Mouse (Mus musculus): ENCODE measurements at regions not wholly inside any gene's neighbourhood (a gene's known extent, or its start where the extent isn't known, plus 50 kb on each side); places are given as distances from the start of the nearest gene placed in this dataset.
"Not testable (repeated sequence)": the region's sequence is repeated elsewhere in the genome, so short reads cannot be mapped to it uniquely, and the experiment has no call there.

DNA sequence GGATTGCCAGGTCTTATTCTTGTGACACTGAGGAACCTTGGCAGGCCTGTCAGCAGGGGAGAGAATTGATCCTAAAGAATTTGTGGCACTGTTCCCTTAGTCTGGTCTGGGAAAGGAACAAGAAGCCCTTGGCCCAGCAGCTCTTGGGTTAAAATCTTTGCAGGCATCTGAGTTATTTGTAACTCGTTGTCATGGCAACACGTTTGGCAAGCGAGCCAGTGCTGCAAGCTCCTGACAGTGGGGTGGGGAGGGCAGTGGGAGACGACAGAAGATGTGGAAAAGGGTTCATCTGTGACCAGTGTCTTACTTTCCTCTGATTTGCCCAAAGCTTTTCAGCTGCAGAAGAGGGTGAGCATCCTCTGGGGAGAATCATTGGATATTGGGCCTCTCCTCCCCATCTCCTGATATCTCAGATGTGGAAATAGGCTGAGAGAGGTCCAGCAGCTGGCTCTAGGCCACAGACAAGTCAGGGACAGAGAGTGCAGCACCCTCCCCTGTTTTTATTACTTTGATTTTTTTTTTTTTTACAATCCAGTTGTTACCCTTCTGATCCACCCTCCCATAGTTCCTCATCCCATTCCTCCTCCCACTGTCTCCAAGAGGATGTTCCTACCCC, 92.4 kb upstream of the Huwe1 start:
- not testable (repeated sequence) for H3K9ac ChIP-seq (ENCODE audit: low read length); H3K4me1 ChIP-seq (replicated peaks; ENCODE audit: control insufficient read depth, insufficient read depth, low read length); H3K36me3 ChIP-seq (ENCODE audit: control insufficient read depth, insufficient read depth, low read length); H3K4me3 ChIP-seq (ENCODE audit: low read length); H3K4me2 ChIP-seq (ENCODE audit: low read depth, low read length); H3K27me3 ChIP-seq (ENCODE audit: control insufficient read depth, insufficient read depth, low read depth, low read length); H3K9me3 ChIP-seq (ENCODE audit: control insufficient read depth, low read length); H3K27ac ChIP-seq (ENCODE audit: low read length)
- WGBS: 15% methylated on average over 4 of the region's 4 CpGs
- ATAC-seq (ENCODE audit: low read depth): peak; percentile 36; the same call in 1 of the 2 replicates

All from lung, embryonic 16.5 days (tissue).